Mouse (Mus musculus) telencephalon, adult 2 months (tissue): Measurements from ENCODE around the gene Med17.
A peak's percentile ranks its signal among the peaks of the same experiment; 100 is the strongest.

ENCODE experiments used
- DNase-seq: peaks from one replicate; pipeline ENCODE4 v3.0.0-alpha.2; 2011; ENCODE audit warnings: low read depth, low spot score

Gene Med17

GRCm38 (mm10) chr9:15288402-15288801 lies 8.7 kb upstream of the Med17 start:
- no peak for DNase-seq

GRCm38 (mm10) chr9:15287846-15288245 lies 8.1 kb upstream of the Med17 start:
- no peak for DNase-seq

GRCm38 (mm10) chr9:15285443-15285842 lies 5.7 kb upstream of the Med17 start:
- no peak for DNase-seq

- DNase-seq = no peak
These were observed 754 bp upstream of the Med17 start for GRCm38 (mm10) chr9:15280491-15280879.

GRCm38 (mm10) chr9:15279139-15279648 lies 537 bp downstream of the Med17 start:
- no peak for DNase-seq

GRCm38 (mm10) chr9:15278343-15278742 lies 1.4 kb downstream of the Med17 start:
- DNase-seq = no peak

- DNase-seq = no peak
These were observed 2.9 kb downstream of the Med17 start for GRCm38 (mm10) chr9:15276855-15277254.

GRCm38 (mm10) chr9:15273981-15274380 lies 5.8 kb downstream of the Med17 start:
- DNase-seq = no peak

- no peak for DNase-seq
These were observed 16.2 kb downstream of the Med17 start for GRCm38 (mm10) chr9:15263487-15263886.

GRCm38 (mm10) chr9:15261980-15262379 lies 17.8 kb downstream of the Med17 start:
- no peak for DNase-seq

GRCm38 (mm10) chr9:15256214-15256613 lies 23.5 kb downstream of the Med17 start:
- no peak for DNase-seq

GRCm38 (mm10) chr9:15254501-15254900 lies 25.2 kb downstream of the Med17 start:
- no peak for DNase-seq

- no peak for DNase-seq
These were observed 27.5 kb downstream of the Med17 start for GRCm38 (mm10) chr9:15252196-15252595.

- DNase-seq = no peak
These were observed 29.4 kb downstream of the Med17 start for GRCm38 (mm10) chr9:15250376-15250775.

- DNase-seq = no peak
These were observed 34.2 kb downstream of the Med17 start for GRCm38 (mm10) chr9:15245319-15246075.

GRCm38 (mm10) chr9:15242130-15242529 lies 37.6 kb downstream of the Med17 start:
- no peak for DNase-seq

GRCm38 (mm10) chr9:15241596-15241939 lies 38.2 kb downstream of the Med17 start:
- DNase-seq = peak; percentile 26

GRCm38 (mm10) chr9:15240863-15241595 lies 38.7 kb downstream of the Med17 start:
- no peak for DNase-seq

- DNase-seq = no peak
These were observed 39.7 kb downstream of the Med17 start for GRCm38 (mm10) chr9:15240006-15240405.

- DNase-seq = peak; percentile 36
These were observed 40.4 kb downstream of the Med17 start, which contains the start of gene Vstm5 for GRCm38 (mm10) chr9:15239042-15239925. Gene Vstm5 (plus strand): TSS chr9:15239045.

- DNase-seq = no peak
These were observed 41.3 kb downstream of the Med17 start for GRCm38 (mm10) chr9:15238297-15238990.
